Mouse (Mus musculus) monocyte, adult 2 months (primary cell): ENCODE data around the gene Chchd6.

Source experiments
- DNase-seq, 2 experiments: peaks; one replicate each; pipeline ENCODE4 v3.0.0; 2022; ENCODE audit warnings: low spot score in 2 of 2, low read depth in 1 of 2

Chchd6 gene

DNA sequence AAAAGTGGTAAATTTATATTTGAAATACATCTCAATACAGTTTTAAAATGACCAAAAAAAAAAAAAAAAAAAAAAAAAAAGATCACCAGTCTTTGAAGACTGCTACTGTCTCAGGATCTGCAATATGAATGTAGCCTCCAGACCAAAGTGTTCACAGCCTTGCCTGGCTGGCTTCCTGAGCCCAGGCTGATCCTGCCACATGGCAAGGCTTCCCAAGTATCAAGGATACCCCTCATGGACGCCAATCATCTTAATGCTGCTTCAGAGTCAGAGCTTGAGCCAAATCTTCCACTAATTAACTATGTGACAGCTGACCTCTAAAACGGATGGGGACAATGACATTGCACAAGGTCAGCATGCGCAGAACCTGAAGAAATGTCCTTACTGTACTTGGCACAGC, 3.9 kb downstream of the Chchd6 start:
- no peak for DNase-seq

DNA sequence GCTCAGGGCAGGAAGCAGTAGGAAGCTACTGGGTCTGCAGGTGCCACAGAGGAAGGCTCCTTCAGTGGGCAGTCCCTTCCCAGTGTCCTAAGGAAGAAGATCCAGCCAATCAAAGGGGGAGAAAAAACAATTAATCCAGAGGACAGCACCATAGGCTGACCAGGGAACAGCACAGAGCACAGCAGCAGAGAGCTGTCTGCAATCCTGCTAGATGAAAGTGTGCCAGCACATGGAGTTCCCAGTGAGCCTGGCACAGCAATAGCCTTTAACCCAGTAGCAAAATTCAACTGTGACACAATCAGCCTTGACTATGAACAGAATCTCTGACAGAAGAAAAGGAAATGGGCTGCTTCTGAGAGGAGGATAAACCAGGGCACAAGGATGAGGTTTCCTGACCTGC, 9.8 kb downstream of the Chchd6 start:
- DNase-seq, result no peak

DNA sequence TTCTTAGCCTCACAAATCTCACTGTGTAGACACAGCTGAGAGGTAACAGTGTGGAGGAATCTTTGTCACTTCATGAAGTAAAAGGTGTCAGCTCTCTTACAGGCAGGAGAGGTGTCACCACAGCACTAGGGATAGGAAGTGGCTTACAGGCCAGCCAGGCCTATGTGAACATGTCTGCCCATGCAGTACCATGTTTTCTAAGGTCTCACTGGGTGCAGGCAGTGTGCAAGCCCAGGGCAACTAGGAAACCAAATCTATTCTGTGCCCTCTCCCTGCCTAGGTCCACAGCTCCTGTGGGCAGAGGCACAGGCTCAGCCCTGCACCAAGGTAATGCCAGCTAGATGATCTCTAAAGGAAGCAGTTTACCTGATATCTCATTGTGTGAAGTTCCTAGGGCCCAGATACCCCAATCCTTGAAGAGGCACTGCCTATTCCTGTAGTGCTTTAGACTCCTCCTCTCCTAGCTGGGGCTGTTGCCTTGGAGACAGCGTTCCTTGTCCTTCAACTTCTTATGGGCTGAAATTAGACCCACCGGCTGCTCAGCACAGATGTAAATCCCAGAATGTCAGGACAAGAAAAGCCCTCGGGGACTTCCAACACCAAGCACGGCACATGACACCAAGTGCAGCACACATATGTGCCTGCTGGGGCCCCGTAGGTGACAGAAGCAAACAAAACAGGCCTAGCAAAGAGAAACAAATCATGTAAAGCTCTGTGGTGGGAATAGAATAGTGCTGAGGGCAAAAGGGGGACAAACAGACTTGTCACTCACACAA, 10.6 kb downstream of the Chchd6 start:
- DNase-seq, result no peak

DNA sequence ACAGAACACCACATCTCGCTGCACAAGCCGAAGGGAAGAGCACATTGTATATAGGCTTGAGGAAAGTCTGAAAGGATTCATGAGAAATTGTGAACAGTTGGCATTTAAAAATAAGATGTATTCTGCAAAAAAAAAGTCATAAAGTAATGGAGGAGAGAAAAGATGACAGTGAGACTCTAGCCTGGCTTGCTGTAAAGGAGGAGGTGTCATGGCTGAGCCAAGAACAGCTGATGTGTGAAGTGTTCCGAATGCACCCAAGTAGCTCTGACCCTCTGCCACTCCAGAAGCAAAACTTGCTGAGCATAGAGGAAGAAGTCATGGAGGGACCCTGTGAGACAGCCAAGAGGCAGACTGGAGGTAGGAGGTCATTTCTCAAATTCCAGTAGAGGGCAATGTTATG, 12.3 kb downstream of the Chchd6 start:
- DNase-seq, result no peak

DNA sequence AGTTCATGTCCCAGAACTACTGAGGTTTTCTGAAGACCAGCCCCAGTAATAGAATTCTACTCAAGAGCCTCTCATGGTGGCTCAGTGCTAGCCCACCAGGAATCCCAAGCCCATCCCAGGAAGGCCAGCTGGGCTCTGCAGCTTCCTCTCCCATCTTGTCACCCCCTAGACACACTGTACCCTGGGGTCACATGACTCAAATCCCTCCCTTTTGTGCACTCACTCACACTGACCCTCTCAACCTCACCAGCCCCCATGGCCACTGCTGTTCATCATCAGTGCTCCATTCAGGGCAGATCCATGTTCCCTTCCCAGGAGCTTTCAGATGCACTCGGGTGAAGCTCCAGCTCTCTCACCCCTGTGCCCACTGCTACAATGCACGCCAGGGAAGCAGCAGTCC, 20.8 kb downstream of the Chchd6 start:
- no peak for DNase-seq

DNA sequence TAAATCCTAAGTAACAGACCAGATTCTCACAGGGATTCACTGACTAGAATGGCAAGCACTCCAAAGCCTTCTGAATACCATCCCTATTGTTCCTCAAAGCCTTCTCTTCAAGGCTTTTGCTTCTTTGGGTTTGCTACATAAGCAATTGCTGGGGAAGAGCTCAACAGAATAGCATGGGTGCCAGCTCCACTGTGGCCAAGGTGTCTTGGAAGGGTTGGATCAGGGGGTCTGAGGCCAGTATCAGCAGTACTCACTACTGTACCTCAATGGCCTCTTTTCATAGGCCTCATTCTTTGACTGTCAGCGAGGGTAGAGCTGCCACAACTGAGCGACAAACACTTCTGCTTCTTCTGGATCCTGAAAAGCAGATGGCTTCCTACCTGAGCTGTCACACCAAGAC, 21.7 kb downstream of the Chchd6 start:
- no peak for DNase-seq

DNA sequence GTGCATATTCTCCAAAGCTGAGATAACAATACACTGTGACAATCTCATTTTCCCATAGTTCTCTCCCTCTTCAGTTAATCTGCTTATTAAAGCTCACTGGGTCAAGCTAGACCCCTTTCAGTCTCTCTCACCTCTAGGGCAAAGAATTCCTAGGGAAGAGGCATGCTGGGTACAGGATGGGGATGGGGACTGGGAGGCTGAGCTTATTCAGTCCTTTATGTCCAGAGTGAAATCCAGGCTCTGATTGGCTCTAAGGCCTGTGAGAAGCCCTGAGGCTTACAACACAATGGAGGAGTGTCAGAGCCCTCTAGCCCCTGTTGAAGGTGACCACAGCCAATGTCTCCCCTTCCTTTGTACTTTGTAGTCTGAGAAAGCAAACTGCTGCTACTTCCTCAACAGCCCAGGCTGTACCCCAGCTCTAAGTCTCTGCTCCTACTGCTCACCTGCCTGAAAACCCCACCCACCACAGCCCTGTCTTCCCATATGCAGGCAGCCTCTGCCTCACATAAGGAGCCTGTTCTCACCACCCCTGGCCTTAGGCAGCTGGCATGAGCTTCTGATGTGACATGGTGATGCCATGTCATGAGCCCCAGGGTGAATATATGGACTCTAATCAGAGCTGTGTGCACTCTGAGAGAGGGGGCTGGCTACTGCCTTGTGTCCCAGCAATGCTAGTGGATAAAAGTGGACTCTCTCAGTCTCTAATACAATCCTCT, 22.4 kb downstream of the Chchd6 start:
- DNase-seq, result no peak

DNA sequence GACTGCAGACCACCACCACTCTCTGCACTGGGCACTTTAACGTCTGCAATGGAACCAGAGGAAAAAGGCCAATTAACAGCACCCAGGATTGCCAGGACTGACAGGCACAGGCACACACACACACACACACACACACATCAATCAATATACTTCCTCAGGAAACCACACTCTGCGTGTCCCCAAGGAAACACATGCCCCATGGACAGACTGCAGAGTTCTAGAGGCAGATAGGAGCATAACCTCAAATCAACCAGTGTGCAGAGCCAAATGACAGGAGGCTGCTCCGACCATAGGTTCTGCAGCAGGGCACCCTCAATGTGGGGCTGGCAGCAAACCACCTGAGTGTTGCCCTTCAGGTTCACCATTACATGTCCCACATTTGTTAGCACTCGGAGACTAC, 26.1 kb downstream of the Chchd6 start:
- no peak for DNase-seq

DNA sequence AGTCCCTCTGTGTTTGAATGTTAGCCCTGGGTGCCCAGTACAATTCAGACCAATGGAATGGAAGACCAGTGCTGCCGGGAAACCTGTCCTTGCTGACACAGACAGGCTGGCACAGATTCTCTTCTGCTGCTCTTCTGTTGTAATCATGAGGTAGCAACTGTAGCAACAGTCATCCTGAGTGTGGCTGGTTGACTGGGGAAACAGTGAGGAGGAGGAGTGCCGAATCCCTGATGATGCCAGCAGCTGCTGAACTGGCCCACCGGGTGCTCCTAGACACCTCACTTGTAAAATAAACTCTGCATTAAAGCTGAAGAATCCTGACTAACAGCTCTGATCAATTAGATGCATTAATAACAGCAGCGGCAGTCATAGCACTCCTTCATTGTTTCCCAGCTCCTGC, 28.7 kb downstream of the Chchd6 start:
- DNase-seq, result no peak

DNA sequence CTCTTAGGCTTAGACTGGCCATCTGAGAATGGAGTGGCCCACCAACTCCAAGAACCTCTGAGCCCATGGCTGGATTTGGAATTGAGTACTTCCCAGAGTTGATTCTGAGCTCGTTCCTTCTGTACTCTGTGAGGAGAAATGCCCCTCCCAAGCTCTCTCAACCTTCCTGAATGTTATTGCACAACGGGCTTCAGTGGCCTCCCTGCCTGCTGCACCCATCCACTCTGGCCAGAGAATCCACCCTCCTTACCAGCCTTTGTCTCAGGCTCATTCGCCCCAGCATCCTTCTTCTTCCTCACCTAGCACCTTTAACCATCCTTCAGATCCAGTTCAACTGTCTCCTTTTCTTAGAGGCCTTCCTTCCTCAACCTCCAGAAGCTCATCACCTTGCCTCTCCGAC, 32.1 kb downstream of the Chchd6 start:
- DNase-seq, result no peak

DNA sequence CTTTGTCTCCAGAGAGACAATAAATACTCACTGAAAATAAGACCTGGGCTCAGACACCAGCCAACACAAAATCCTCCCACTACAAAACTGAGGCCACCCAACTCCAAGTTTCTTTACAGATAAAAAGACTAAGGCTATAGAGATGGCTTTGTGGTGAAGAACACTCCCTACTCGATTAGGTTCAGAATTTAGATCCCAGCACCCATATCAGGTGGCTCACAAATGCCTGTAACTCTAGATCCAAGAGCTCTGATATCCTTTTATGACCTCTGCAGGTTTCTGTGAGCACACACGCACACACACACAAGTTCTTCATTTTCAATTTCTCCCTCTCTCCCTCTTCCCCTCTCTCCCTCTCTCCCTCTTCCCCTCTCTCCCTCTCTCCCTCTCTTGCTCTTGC, 34.6 kb downstream of the Chchd6 start:
- no peak for DNase-seq

DNA sequence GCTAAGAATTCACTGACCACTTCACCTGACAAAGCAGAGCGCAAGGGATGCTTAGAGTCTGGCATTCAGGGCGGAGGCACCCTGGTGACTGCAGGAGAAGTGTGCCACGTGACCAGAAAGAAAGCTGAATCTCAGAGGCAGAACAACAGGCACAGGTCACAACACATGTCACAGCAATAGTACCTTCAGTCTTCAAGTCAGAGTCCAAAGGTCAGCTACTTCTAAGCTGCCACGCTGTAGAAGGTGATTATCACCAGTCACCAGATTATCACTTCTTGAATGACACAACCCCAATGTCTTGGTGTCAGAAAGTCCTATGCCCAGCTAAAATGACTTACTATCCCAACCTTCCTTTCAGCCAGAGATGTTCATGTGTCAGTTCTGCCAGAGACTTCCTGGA, 37.8 kb downstream of the Chchd6 start:
- DNase-seq, result no peak

DNA sequence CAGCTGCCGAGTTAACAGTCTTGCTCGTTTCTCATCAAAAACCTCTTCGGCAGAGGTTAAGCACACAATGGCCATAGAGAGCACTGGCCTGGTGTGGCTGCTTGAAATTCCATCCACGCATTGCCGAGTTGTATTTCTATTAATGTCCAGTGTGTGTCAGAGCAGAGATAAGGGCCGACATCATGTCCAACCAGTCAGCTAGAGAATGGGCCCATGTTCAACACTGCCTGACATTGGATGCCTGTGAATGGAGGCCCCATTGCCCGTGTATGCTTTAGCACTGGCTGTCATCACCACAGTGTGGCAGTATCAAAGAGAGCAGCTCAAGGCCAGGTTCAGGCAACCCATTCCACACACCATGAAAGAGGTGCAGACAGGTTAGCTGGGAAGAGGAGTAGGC, 38.9 kb downstream of the Chchd6 start:
- DNase-seq, result no peak

DNA sequence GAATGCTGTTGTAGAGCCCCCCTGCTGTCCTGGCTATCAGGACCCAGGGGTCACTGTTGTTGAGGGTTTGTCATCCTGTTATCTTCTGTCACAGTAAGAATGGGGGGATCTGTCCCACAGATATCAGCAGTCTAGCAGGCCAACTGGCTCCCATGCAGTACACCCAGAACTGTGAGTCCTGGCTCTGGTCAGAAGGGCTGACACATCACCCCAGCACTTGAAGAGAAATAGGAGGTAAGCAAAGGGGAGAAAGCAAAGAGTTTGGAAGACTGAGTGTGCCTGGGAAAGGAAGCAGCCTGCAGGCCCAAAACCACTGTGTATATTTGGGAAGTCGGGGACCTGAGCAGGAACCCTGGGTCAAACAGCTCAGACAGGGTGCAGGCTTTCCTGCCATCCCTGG, 39.5 kb downstream of the Chchd6 start:
- no peak for DNase-seq

DNA sequence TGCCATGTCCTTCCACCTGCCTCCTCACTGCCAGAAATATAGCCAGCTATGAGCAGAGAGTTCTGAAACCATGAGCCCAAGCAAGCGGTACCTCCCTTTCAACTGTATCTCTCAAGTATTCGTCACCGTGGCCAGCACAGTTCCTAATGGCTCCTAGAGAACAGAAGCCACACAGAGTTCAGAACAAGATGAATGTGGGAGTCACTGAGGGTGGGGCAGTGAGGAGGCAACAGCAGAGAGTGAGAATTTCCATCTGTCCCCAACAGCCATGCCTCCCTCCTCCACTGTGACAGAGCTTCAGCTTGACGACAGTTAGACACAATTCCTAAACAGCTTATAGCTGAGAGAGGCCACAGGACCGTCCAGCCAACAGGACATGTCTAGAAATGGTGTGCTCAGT, 41.4 kb downstream of the Chchd6 start:
- DNase-seq, result no peak

DNA sequence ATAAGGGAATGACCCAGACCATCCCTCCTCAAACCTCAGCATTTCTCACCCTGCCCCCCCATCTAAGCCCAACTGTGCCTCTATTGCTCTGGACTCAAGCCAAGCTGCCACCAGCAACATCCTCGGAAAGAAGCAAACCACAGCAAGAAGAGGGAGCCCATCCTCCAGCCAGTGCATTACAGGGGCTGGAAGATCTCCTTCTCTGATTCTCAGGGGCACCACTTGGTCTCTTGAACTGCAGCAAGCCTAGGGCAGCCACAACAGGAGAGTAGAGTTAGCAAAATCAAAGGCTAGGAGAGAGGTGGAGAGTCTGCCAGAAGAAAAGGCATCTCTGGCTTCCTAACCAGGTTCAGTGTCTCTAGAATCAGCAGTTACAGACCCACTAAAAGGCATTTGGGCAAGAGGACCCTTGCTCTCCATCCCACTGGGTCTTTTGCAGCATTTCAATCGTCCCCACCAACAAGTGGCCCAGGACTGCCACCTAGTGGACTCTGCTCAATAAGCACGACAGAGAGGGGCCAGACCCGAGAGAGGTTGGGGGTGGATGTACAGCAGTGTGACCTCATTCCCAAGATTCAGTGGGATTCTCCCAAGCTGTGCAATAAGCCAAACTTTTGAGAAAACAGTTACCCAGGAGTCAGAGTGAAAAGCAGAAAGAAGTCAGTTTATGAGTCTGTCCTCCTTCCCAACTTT, 42.3 kb downstream of the Chchd6 start:
- DNase-seq, result peak in 1 of 2 experiments; percentile 28

DNA sequence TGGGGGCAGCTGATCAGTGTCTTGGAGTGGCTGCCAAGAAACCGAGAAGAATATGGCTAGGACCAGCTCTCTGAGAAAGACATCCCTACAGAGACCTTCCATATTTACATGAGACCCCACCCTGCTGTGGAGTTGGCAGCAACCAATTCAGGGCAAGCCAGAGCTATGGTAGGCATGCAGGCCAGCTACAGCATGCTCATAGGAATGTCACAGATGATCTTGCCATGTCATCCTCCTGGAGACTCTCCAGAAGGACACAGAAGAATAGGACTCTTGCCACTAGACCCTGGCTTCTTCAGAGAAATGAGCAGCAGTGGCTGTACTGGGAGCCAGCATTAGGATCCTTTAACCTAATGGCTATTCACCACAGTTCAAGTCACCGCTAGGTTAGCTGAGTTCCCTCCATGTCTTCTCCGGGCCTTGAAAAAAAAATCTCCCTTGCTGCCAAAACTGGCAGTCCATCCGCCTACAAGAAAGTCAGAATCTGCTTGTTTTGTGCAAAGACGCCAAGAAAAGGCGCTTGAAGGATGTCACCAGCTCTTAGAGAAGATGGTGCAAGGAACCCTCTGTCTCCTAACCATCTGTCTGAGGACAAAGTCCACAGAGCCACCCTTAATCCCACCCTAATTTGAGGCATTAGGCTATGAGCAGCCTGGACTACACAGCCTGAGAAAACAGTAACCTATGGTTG, 43.0 kb downstream of the Chchd6 start:
- no peak for DNase-seq

DNA sequence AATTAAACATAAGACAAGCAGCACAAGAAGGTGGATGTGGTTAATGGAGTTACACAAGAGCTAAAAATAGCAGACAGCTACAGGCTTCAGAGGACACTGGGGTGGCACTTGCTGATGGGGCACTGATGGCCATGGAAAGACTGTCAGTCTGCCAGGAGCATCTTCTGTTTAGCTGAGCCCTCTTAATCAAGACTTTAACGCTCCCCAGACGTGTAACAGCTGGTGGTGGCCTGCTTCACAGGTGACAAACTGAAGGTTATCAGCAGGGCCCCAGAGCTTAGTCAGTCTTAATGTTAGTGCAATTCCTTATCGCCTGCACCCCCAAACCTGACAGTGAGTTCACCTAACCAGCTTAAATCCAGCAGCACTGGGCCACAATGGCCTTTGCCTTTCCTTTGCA, 46.3 kb downstream of the Chchd6 start:
- no peak for DNase-seq

DNA sequence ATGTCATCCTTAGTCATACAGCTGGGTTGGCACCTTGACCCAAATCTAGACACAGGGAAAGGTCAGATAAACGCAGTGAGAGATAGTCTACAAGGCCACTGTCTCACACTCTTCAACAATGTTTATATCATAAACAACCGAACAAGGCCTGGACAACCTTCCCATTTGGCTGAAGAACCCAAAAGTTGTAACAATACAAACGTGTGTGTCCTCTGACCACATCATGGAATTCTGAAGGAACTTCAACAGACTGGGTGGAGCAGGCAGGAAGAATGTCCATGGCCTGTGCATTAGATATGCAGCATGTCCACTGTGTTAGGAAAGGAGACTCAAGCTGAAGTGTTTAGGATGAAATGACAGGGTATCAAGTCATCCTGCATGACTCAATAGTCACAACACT, 47.5 kb downstream of the Chchd6 start:
- no peak for DNase-seq

DNA sequence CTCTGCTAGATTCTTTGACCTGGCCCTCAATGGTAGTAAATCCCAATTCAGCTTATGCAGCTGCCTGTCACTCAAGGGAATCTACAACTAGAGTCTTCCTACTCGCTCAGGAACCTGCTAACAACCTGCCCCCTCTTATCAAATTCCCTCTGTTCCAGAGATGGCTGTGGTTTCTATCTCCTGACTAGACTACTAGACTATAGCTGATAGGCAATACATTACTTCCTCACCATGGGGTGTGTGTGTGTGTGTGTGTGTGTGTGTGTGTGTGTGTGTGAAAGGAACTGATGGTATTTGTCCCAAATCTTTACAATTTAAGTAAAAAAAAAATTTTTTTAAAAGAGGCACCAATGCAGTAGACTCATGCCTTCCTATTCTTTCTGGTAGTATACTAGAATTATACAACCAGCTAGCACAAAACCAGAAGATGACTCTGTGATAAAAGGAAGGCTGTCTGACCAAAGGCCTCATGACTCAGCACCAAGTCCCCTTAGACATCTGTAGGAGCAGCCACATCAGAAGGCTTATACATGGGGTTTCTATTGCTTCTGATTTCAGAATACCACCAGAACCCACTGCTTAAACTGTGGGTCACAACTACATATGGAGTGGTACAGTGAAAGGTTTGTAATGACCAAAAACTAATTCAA, 57.2 kb downstream of the Chchd6 start:
- no peak for DNase-seq

DNA sequence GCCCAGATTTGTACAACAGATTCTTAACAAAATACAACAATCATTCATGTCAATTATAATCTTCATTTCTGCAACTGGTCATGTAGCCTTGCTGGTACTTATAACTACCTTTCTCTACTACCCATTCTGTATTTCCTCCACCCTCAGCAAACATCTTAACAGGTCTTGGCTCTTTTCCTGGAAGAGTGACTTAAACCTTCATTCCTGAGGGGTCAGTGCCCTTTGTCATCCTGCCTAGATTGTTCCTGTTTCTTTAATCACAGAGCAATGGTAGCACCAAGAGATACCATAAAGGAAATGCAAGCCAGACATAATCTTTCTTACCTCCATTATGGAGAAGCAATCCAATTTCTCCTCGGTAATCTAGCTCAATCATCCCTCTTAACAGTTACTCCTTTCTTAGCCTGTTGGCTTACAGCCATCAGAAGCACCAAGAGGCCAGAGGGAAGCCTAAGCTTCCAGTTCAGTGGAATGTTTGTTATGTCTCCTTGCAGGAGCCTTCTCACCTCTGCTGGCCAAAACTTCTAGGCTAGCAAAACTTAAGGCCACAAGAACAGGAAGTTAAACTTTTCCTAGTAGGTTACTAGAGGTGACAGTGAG, 59.7 kb downstream of the Chchd6 start:
- no peak for DNase-seq
